Mouse (Mus musculus) heart, postnatal 0 days (tissue): ENCODE data around the gene Dusp22. TPM values are rescaled to one million over a fixed set of nuclear protein-coding genes. Genes with fewer than 3 reads are reported as not detected.

Experiments
- ATAC-seq: fragments of 200-750 bp; cut with Nextera tagmentation; 2 replicates; pipeline ENCODE4 v1.8.0; 2017; ENCODE audit warnings: low read depth, moderate number of reproducible peaks, moderate library complexity; ENCODE audit not compliant: insufficient read depth
- DNase-seq: peaks from one replicate; pipeline ENCODE4 v3.0.0-alpha.2; 2016; ENCODE audit warnings: low spot score
- H3K27ac ChIP-seq: fragments of 300-500 bp; sonication (generic); 2 replicates; pipeline ENCODE4 v1.5.1; 2014; ENCODE audit warnings: low read depth, mild to moderate bottlenecking
- H3K27me3 ChIP-seq: fragments of 300-500 bp; sonication (generic); 2 replicates; pipeline ENCODE4 v1.6.1; 2014; ENCODE audit warnings: low read length, mixed read lengths; ENCODE audit not compliant: control insufficient read depth, insufficient read depth
- H3K36me3 ChIP-seq: fragments of 300-500 bp; sonication (generic); replicated peaks from 2 replicates; pipeline ENCODE4 v1.6.1; 2014; ENCODE audit warnings: low read length, mixed read lengths; ENCODE audit not compliant: control insufficient read depth, insufficient read depth
- H3K4me1 ChIP-seq: fragments of 300-500 bp; sonication (generic); 2 replicates; pipeline ENCODE4 v1.6.1; 2014; ENCODE audit warnings: antibody characterized with exemption; ENCODE audit not compliant: control insufficient read depth, insufficient read depth
- H3K4me2 ChIP-seq: fragments of 300-500 bp; sonication (generic); 2 replicates; pipeline ENCODE4 v1.6.1; 2014; ENCODE audit warnings: low read depth, mild to moderate bottlenecking, low read length, moderate library complexity
- H3K4me3 ChIP-seq: fragments of 300-500 bp; sonication (generic); 2 replicates; pipeline ENCODE4 v1.5.1; 2014; ENCODE audit warnings: low read depth, low read length
- H3K9ac ChIP-seq: fragments of 300-500 bp; sonication (generic); replicated peaks from 2 replicates; pipeline ENCODE4 v1.6.1; 2014; ENCODE audit warnings: low read depth, low read length, mixed read lengths
- H3K9me3 ChIP-seq: fragments of 300-500 bp; sonication (generic); replicated peaks from 2 replicates; pipeline ENCODE4 v1.6.1; 2016; ENCODE audit warnings: low read length; ENCODE audit not compliant: control insufficient read depth
- CTCF ChIP-seq: IDR thresholded peaks from 2 replicates; pipeline ENCODE4 v1.5.1; 2016; ENCODE audit warnings: antibody characterized with exemption, control low read depth, low read depth
- EP300 ChIP-seq: IDR thresholded peaks from 2 replicates; pipeline ENCODE4 v1.6.1; 2016; ENCODE audit warnings: antibody characterized with exemption, low read depth
- WGBS: fragments of 180-500 bp; shearing (Covaris S2); extraction: QIAGEN DNeasy Blood & Tissue Kit; methylation state at CpG from one replicate; pipeline ENCODE4 v1.1.7; 2014; 5-methylcytosine and 5-hydroxymethylcytosine counted together
- polyA plus RNA-seq: library from polyadenylated mRNA; unstranded; fragments of >200 nt; fragmentation: Nextera tagmentation; extraction: Ambion mirVana; gene quantifications from 2 replicates; pipeline ENCODE4 v1.2.1, GENCODE M21; 2015
- total RNA-seq: library from RNA; depleted of rRNA; stranded (reverse); fragments of >200 nt; gene quantifications from 2 replicates; pipeline ENCODE4 v1.2.3, GENCODE M21; 2014; ENCODE audit warnings: low replicate concordance

Dusp22 gene
- total and polyA plus RNA-seq, 2 experiments from 2014 or later: 7.5 to 15.4 TPM

DNA sequence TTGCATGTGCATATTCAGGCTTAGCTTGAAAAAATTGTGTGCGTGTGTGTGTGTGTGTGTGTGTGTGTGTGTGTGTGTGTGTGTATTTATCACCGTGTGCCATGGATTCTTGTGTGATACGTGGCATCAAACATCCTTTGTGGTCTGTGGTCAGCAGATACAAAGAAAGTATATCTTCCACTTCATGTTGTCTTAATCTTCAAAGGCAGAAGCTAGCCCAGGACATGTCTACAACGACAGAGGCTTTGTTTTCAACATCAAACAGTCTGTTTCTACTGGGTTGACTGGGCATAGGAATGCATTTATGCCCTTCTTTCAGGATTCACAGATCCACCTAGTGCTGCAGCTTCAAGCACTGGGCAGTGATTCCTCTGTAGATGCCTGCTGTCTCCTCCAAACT is 22.1 kb downstream of the Dusp22 start:
- H3K4me3 ChIP-seq: no peak overlapping the region
- 79% methylated on average over 4 of the region's 4 CpGs for WGBS
- TF ChIP-seq EP300: no peak
- TF ChIP-seq CTCF: no peak
- no peak overlapping the region for H3K4me2 ChIP-seq
- DNase-seq: no peak
- H3K27me3 ChIP-seq: no peaks in the 10 kb centered on the region
- H3K9me3 ChIP-seq: no peaks in the 10 kb centered on the region
- no peaks in the 10 kb centered on the region for H3K36me3 ChIP-seq
- no peaks in the 10 kb centered on the region for H3K4me1 ChIP-seq
- no peak overlapping the region for H3K9ac ChIP-seq
- ATAC-seq: no peak
- H3K27ac ChIP-seq: no peak overlapping the region

DNA sequence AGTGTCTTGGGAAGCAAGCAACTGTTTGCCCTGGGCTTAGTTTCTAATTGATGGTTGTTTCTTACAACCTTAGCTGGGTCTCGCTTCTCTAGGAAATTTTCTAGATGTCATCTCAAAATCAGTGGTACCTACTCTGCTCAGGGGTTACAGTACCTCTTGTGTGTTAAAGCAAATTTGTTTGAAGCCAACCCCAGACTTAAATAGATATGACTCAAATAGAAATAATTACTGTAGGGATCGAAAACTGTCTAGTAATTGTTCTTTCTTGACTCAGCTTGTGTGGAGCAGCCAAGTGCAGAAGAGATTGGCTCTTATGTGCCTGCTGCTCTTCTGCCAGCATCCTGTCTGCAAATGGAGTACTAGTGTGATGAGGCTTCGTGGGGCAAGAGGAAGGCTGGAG is 22.5 kb downstream of the Dusp22 start:
- Histone ChIP-seq H3K27me3 (no peaks in the 10 kb centered on the region), H3K9ac (no peak overlapping the region), H3K36me3 (no peaks in the 10 kb centered on the region), H3K9me3 (no peaks in the 10 kb centered on the region), H3K27ac (no peak overlapping the region), H3K4me2 (no peak overlapping the region), H3K4me3 (no peak overlapping the region), H3K4me1 (no peaks in the 10 kb centered on the region)
- TF ChIP-seq CTCF: no peak
- no peak for TF ChIP-seq EP300
- ATAC-seq (no peak), DNase-seq (no peak)
- 80% methylated on average over 3 of the region's 3 CpGs for WGBS

DNA sequence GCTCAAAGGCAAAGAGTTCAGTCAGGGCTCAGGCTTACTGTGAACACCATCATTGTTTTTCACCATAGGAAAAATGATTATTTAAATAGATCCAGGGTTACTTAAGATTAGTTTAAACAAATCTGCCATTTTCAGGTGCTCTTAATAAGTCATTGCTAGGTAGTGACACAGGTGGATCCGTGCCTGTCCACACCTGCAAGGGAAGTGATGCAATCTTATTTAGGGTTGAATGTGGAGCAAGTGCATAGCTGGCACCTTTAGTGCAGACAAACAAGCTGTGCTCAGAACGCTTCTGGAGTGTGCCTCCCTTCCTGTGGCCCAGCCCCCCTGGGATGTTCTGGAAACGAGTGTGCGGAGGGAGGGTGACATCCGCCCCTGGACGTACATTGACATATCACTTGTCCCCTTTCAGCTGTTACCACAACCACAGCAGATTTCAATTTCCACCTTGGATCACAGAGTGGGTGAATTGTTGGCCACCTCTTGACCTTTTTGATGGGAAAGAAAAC is 24.9 kb downstream of the Dusp22 start:
- no peak overlapping the region for H3K9ac ChIP-seq
- no peaks in the 10 kb centered on the region for H3K27me3 ChIP-seq
- DNase-seq (no peak), ATAC-seq (no peak)
- H3K27ac ChIP-seq: no peak overlapping the region
- no peaks in the 10 kb centered on the region for H3K36me3 ChIP-seq
- 49% methylated on average over 6 of the region's 6 CpGs for WGBS
- TF ChIP-seq CTCF: no peak
- no peak for TF ChIP-seq EP300
- no peak overlapping the region for H3K4me3 ChIP-seq
- H3K4me2 ChIP-seq: no peak overlapping the region
- no peaks in the 10 kb centered on the region for H3K4me1 ChIP-seq
- H3K9me3 ChIP-seq: no peaks in the 10 kb centered on the region

DNA sequence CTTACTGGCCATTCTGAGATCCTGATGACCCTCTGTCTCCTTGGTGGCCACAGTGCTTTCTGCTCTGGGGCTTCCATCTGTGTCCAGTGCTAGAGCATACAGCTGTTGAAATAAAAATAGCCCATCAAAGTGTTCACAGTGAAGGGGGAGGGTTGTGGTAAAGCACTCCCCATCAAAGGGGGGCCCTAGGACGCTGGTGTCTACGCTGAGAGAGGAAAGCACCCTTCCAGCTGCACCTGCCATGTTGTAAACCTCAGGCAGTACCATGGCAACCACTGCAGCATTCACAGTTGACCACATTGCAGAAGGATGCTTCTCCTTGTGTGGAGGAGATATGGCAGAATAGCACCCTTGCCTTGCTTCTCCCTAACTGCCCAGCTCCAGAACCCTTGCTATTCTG is 26.2 kb downstream of the Dusp22 start:
- Histone ChIP-seq H3K27me3 (no peaks in the 10 kb centered on the region), H3K9me3 (no peaks in the 10 kb centered on the region), H3K4me3 (no peak overlapping the region), H3K4me2 (no peak overlapping the region), H3K36me3 (no peaks in the 10 kb centered on the region), H3K27ac (no peak overlapping the region), H3K9ac (no peak overlapping the region), H3K4me1 (no peaks in the 10 kb centered on the region)
- no peak for ATAC-seq
- DNase-seq: no peak
- 60% methylated on average over 2 of the region's 2 CpGs for WGBS
- no peak for TF ChIP-seq CTCF
- TF ChIP-seq EP300: no peak

DNA sequence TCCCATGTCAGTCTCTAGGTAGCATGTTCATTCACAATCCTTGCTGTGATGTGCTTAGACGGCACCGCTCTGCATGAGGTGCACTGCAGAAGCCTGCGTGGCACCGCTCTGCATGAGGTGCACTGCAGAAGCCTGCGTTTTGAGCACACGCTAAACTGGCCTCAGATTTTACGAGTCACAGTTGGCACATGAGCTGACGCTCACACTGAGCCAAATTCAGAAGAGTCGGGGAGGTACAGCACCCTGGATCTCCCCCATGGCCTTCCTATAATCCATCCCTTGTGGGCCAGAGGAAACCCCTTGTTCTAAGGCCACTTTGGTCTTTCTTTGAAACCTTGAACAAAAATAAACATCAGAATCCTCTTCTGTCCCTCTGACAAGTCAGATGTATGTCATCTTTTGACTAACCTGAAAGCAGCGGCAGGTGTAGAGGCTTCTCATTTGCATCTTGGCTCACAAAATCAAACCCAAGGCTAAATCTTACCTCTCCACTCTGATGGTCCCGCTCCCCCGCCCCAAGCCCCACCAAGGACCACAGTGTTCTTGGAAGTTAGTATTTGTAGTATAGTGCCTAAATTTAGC is 28.3 kb downstream of the Dusp22 start:
- ATAC-seq (no peak), DNase-seq (no peak)
- H3K4me2 ChIP-seq: no peak overlapping the region
- no peaks in the 10 kb centered on the region for H3K27me3 ChIP-seq
- WGBS: 91% methylated on average over 12 of the region's 12 CpGs
- H3K9ac ChIP-seq: no peak overlapping the region
- no peak overlapping the region for H3K4me3 ChIP-seq
- no peaks in the 10 kb centered on the region for H3K9me3 ChIP-seq
- H3K36me3 ChIP-seq: no peaks in the 10 kb centered on the region
- no peak for TF ChIP-seq EP300
- no peak for TF ChIP-seq CTCF
- H3K27ac ChIP-seq: no peak overlapping the region
- H3K4me1 ChIP-seq: peaks cover 4% of the 10 kb centered on the region; the same call in 1 of the 2 replicates

DNA sequence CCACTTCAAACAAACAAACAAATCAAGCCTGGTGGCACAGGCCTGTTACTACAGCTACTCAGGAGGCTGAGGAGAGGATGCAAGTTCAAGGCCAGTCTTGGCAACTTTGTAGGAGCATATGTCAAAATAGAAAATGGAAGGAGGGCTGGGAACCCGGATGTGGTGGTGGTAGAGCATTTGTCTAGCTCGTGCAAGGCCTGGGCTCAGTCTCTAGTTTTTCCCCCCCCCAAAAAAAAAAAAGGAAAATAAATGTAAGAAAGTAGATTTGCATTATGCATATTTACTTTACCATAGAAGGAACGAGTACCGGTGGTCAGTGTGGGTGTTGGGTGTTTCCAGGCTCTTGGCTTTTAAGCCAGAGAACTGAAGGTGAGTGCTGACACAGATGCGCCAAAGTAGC is 29.7 kb downstream of the Dusp22 start:
- TF ChIP-seq CTCF (no peak), EP300 (no peak)
- no peak for DNase-seq
- no peak overlapping the region for H3K9ac ChIP-seq

More for the DNA sequence above, 29.7 kb downstream of the Dusp22 start:
- no peaks in the 10 kb centered on the region for H3K27me3 ChIP-seq
- no peak overlapping the region for H3K27ac ChIP-seq
- H3K36me3 ChIP-seq: no peaks in the 10 kb centered on the region
- WGBS: 87% methylated on average over 5 of the region's 5 CpGs
- no peak overlapping the region for H3K4me3 ChIP-seq
- peaks cover 4% of the 10 kb centered on the region; the same call in 1 of the 2 replicates for H3K4me1 ChIP-seq
- no peaks in the 10 kb centered on the region for H3K9me3 ChIP-seq
- ATAC-seq: no peak
- H3K4me2 ChIP-seq: no peak overlapping the region
